Mouse (Mus musculus) adrenal gland, adult 18-20 months (tissue): Measurements from ENCODE around the gene 4921504E06Rik. TPM values are rescaled to one million over a fixed set of nuclear protein-coding genes. Genes with fewer than 3 reads are reported as not detected.

ENCODE experiments used
- DNase-seq, 2 experiments: peaks; one replicate each; pipeline ENCODE4 v3.0.0; 2021 to 2022; ENCODE audit warnings: low spot score in 2 of 2
- total RNA-seq, 2 experiments: library from RNA; stranded (reverse); gene quantifications; 1 replicate in 1 of 2; 2 replicates in 1 of 2; pipeline ENCODE4 v1.2.3; 2021

4921504E06Rik gene
- total RNA-seq, 2 experiments from 2014 or later = not detected

DNA sequence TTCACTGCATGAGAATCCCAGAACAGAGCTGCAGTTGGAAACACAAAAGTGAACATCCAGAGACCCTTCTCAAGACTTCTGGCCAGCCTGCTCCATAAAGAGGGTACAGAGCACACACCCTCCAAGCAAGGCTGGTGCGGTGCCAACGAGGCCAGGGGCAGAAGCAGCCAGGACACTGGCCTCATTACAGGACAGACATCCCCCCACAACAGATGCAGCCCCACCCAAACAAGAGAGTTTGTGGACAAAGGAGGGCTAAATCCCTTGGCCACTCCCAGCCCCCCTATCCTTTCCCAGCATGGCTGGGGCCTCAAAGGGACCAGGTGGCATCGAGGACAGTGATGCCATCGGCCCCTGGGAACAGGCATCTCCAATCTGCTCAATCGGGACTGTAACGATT, 130.6 kb downstream of the 4921504E06Rik start:
- no peak for DNase-seq

DNA sequence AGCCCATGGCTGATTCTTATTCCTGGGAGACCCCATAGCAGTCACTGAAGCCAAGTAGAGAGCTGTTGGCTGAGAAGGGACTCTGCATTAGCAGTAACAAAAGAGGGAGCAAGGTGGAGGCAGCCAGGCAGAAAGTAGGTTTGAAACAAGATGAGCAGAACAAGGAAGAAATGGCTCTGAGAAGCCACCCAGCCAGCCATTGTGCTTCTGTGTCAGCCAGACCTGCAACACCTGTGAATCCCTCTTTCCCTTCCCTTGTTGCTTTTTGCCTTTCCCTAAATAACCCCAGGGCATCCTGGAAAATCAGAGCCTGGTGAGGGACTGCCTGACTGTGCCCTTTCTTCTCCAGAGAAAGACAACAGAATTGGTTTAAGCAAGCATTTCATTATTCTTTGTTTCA, 131.5 kb downstream of the 4921504E06Rik start:
- no peak for DNase-seq

DNA sequence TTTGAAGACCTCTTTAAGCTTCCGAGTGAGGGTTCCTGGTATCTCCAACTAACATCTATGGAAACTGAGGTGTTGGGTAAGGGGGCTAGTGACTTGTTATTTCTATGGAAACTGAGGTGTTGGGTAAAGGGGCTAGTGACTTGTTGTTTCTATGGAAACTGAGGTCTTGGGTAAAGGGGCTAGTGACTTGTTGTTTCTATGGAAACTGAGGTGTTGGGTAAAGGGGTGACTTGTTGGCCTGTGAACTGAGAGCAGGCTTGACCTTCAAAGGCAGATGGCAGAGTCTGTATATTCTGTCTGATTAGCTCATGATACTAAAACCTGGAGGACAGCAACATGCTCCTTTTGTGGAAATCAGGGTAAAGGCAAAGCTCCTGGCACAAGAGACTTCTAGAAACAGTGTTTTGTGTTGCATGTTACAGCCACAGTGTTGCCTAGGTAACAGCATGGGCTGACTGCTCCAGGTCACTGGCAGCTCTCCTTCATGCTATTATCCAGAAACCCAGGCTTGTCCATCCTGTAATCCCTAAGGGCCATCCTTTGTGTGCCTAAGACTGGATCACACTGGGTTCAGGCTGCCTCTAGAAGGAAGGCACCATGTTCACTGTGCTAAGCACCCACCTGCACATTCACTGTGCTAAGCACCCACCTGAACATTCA, 133.9 kb downstream of the 4921504E06Rik start:
- DNase-seq = no peak

- no peak for DNase-seq
Measured at GRCm38 (mm10) chr2:19416066-19416465, 137.6 kb downstream of the 4921504E06Rik start.

GRCm38 (mm10) chr2:19415063-19415521, 138.6 kb downstream of the 4921504E06Rik start:
- DNase-seq = peak in 1 of 2 experiments; percentile 33

DNA sequence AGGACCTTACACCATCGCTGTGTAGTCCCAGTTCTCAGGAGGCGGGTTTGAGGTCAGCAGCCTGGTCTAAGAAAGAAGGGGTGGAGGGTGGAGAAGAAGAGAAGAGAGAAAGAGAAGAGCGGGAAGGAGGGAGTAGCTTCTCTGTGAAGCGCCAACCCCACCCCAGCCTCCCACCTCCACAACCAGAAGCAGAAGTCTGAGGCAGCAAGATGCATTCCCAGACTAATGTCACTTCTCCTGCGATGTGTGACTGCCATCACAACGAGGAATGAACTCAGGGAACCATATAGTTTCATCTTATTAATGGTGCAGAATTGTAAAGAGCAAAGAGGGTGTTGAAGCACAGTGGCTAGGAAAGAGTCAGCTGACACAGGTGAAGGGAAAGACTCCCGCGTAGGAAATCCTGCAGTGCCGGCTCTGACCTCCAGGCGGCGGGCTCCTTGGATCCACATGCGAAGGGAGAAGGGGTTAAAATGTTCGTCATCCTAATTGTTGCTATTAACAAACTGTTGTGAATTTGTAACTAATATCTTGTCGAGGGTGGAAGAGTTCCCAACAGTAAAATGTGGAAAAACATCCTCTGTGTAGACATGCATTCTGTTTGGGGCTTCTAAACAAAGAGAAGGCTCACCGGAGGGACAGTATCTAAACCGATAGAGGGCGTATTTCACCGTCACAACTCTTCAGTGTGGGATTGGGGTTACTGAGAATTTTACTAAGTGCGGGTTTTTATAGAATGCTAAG, 139.3 kb downstream of the 4921504E06Rik start:
- DNase-seq = peak; percentile 54 to 60

Other genes with a start within 250 kb of the 4921504E06Rik start
- 10 to 100 TPM; 24.6 to 27.9 TPM for gene Msrb2, start 182.5 kb downstream of the 4921504E06Rik start, total RNA-seq
- gene Ptf1a, start 108.3 kb downstream of the 4921504E06Rik start, total RNA-seq = not detected
- 1 to 10 TPM; 7.3 to 9.7 TPM for gene Otud1, start 103.8 kb upstream of the 4921504E06Rik start, total RNA-seq